Mouse (Mus musculus): Measurements from ENCODE around the gene Prex1. TPM values are rescaled to one million over a fixed set of nuclear protein-coding genes. Genes with fewer than 3 reads are reported as not detected.

Prex1 gene
- total RNA-seq, 1 experiment from 2014 or later = 124 TPM

GRCm38 (mm10) chr2:166625219-166625618 is 88.4 kb downstream of the Prex1 start:
- ATAC-seq (replicated peaks; ENCODE audit: insufficient number of reproducible peaks, low FRiP score, low TSS enrichment, poor library complexity, severe bottlenecking) = peak; percentile 10; the same call in 1 of the 2 replicates

GRCm38 (mm10) chr2:166623081-166623567 is 90.5 kb downstream of the Prex1 start:
- ATAC-seq (replicated peaks; ENCODE audit: insufficient number of reproducible peaks, low FRiP score, low TSS enrichment, poor library complexity, severe bottlenecking) = no peak

- ATAC-seq (replicated peaks; ENCODE audit: insufficient number of reproducible peaks, low FRiP score, low TSS enrichment, poor library complexity, severe bottlenecking) = peak; percentile 46
Observed at GRCm38 (mm10) chr2:166622590-166622989, 91.0 kb downstream of the Prex1 start.

- ATAC-seq (replicated peaks; ENCODE audit: insufficient number of reproducible peaks, low FRiP score, low TSS enrichment, poor library complexity, severe bottlenecking) = no peak
Observed at GRCm38 (mm10) chr2:166622079-166622478, 91.6 kb downstream of the Prex1 start.

- 0 out of 2 replicates have a peak, but pooled peaks have one; percentile 3 for ATAC-seq (replicated peaks; ENCODE audit: insufficient number of reproducible peaks, low FRiP score, low TSS enrichment, poor library complexity, severe bottlenecking)
Observed at GRCm38 (mm10) chr2:166620529-166621466, 92.8 kb downstream of the Prex1 start.

- no peak for ATAC-seq (replicated peaks; ENCODE audit: insufficient number of reproducible peaks, low FRiP score, low TSS enrichment, poor library complexity, severe bottlenecking)
Observed at GRCm38 (mm10) chr2:166619906-166620490, 93.6 kb downstream of the Prex1 start.

- no peak for ATAC-seq (replicated peaks; ENCODE audit: insufficient number of reproducible peaks, low FRiP score, low TSS enrichment, poor library complexity, severe bottlenecking)
Observed at GRCm38 (mm10) chr2:166619270-166619669, 94.4 kb downstream of the Prex1 start.

GRCm38 (mm10) chr2:166617706-166618105 is 95.9 kb downstream of the Prex1 start:
- ATAC-seq (replicated peaks; ENCODE audit: insufficient number of reproducible peaks, low FRiP score, low TSS enrichment, poor library complexity, severe bottlenecking) = no peak

- ATAC-seq (replicated peaks; ENCODE audit: insufficient number of reproducible peaks, low FRiP score, low TSS enrichment, poor library complexity, severe bottlenecking) = no peak
Observed at GRCm38 (mm10) chr2:166615338-166616075, 98.1 kb downstream of the Prex1 start.

GRCm38 (mm10) chr2:166610271-166610670 is 103.4 kb downstream of the Prex1 start:
- peak; percentile 80 for ATAC-seq (replicated peaks; ENCODE audit: insufficient number of reproducible peaks, low FRiP score, low TSS enrichment, poor library complexity, severe bottlenecking)

GRCm38 (mm10) chr2:166608509-166608908 is 105.1 kb downstream of the Prex1 start:
- no peak for ATAC-seq (replicated peaks; ENCODE audit: insufficient number of reproducible peaks, low FRiP score, low TSS enrichment, poor library complexity, severe bottlenecking)

- no peak for ATAC-seq (replicated peaks; ENCODE audit: insufficient number of reproducible peaks, low FRiP score, low TSS enrichment, poor library complexity, severe bottlenecking)
Observed at GRCm38 (mm10) chr2:166606481-166607245, 107.0 kb downstream of the Prex1 start.

GRCm38 (mm10) chr2:166606053-166606452 is 107.6 kb downstream of the Prex1 start:
- no peak for ATAC-seq (replicated peaks; ENCODE audit: insufficient number of reproducible peaks, low FRiP score, low TSS enrichment, poor library complexity, severe bottlenecking)

GRCm38 (mm10) chr2:166605164-166605831 is 108.3 kb downstream of the Prex1 start:
- no peak for ATAC-seq (replicated peaks; ENCODE audit: insufficient number of reproducible peaks, low FRiP score, low TSS enrichment, poor library complexity, severe bottlenecking)

GRCm38 (mm10) chr2:166602948-166603347 is 110.7 kb downstream of the Prex1 start:
- ATAC-seq (replicated peaks; ENCODE audit: insufficient number of reproducible peaks, low FRiP score, low TSS enrichment, poor library complexity, severe bottlenecking) = no peak

- no peak for ATAC-seq (replicated peaks; ENCODE audit: insufficient number of reproducible peaks, low FRiP score, low TSS enrichment, poor library complexity, severe bottlenecking)
Observed at GRCm38 (mm10) chr2:166601420-166601819, 112.2 kb downstream of the Prex1 start.

- ATAC-seq (replicated peaks; ENCODE audit: insufficient number of reproducible peaks, low FRiP score, low TSS enrichment, poor library complexity, severe bottlenecking) = no peak
Observed at GRCm38 (mm10) chr2:166598453-166599155, 115.0 kb downstream of the Prex1 start.

All from monocyte, adult 5-6 weeks (primary cell).